Mouse (Mus musculus): ENCODE results near the gene F11r. TPM values are rescaled to one million over a fixed set of nuclear protein-coding genes. Genes with fewer than 3 reads are reported as not detected.

Gene F11r
- polyA plus RNA-seq (2014; fragmentation: Illumina TruSeq; extraction: RNeasy Lipid Tissue Mini Kit (QIAGEN cat#74804)) = 48.9 TPM

GRCm38 (mm10) chr1:171437264-171438013, at the start of gene F11r:
Gene F11r, plus strand, starts transcription at chr1:171437535.

GRCm38 (mm10) chr1:171388376-171389102, 48.8 kb upstream of the F11r start, which contains the start of gene Arhgap30:
Gene Arhgap30, plus strand, starts transcription at chr1:171388954.

GRCm38 (mm10) chr1:171410947-171411484, 26.3 kb upstream of the F11r start, which contains the start of gene Usf1:
Gene Usf1, plus strand, starts transcription at chr1:171411313.

GRCm38 (mm10) chr1:171418660-171419059, 18.7 kb upstream of the F11r start, which contains the start of gene Tstd1:
Gene Tstd1, plus strand, starts transcription at chr1:171418872.

GRCm38 (mm10) chr1:171503250-171503591, 65.9 kb downstream of the F11r start, which contains the start of gene Alyref2:
Gene Alyref2, plus strand, starts transcription at chr1:171503478.

Other genes starting within 250 kb of the F11r start
- 49.2 TPM for gene Pcp4l1, start 241.3 kb upstream of the F11r start, polyA plus RNA-seq (2014; fragmentation: Illumina TruSeq; extraction: RNeasy Lipid Tissue Mini Kit (QIAGEN cat#74804))
- not detected for gene Nr1i3, start 223.6 kb upstream of the F11r start, polyA plus RNA-seq (2014; fragmentation: Illumina TruSeq; extraction: RNeasy Lipid Tissue Mini Kit (QIAGEN cat#74804))
- 4.0 TPM for gene Tomm40l, start 215.0 kb upstream of the F11r start, polyA plus RNA-seq (2014; fragmentation: Illumina TruSeq; extraction: RNeasy Lipid Tissue Mini Kit (QIAGEN cat#74804))
- not detected for gene Apoa2, start 212.5 kb upstream of the F11r start, polyA plus RNA-seq (2014; fragmentation: Illumina TruSeq; extraction: RNeasy Lipid Tissue Mini Kit (QIAGEN cat#74804))
- 46.0 TPM for gene Fcer1g, start 203.2 kb upstream of the F11r start, polyA plus RNA-seq (2014; fragmentation: Illumina TruSeq; extraction: RNeasy Lipid Tissue Mini Kit (QIAGEN cat#74804))
- gene Adamts4, start 187.1 kb upstream of the F11r start, polyA plus RNA-seq (2014; fragmentation: Illumina TruSeq; extraction: RNeasy Lipid Tissue Mini Kit (QIAGEN cat#74804)) = 5.0 TPM
- gene Ndufs2, start 186.1 kb upstream of the F11r start, polyA plus RNA-seq (2014; fragmentation: Illumina TruSeq; extraction: RNeasy Lipid Tissue Mini Kit (QIAGEN cat#74804)) = 37.5 TPM
- gene B4galt3, start 167.2 kb upstream of the F11r start, polyA plus RNA-seq (2014; fragmentation: Illumina TruSeq; extraction: RNeasy Lipid Tissue Mini Kit (QIAGEN cat#74804)) = 6.0 TPM
- 4.1 TPM for gene Ppox, start 156.3 kb upstream of the F11r start, polyA plus RNA-seq (2014; fragmentation: Illumina TruSeq; extraction: RNeasy Lipid Tissue Mini Kit (QIAGEN cat#74804))
- 24.1 TPM for gene Usp21, start 149.5 kb upstream of the F11r start, polyA plus RNA-seq (2014; fragmentation: Illumina TruSeq; extraction: RNeasy Lipid Tissue Mini Kit (QIAGEN cat#74804))
- gene Ufc1, start 142.5 kb upstream of the F11r start, polyA plus RNA-seq (2014; fragmentation: Illumina TruSeq; extraction: RNeasy Lipid Tissue Mini Kit (QIAGEN cat#74804)) = 64.0 TPM
- gene Dedd, start 108.4 kb upstream of the F11r start, polyA plus RNA-seq (2014; fragmentation: Illumina TruSeq; extraction: RNeasy Lipid Tissue Mini Kit (QIAGEN cat#74804)) = 16.5 TPM
- gene Nit1, start 91.9 kb upstream of the F11r start, polyA plus RNA-seq (2014; fragmentation: Illumina TruSeq; extraction: RNeasy Lipid Tissue Mini Kit (QIAGEN cat#74804)) = 10.9 TPM
- gene Pfdn2, start 91.9 kb upstream of the F11r start, polyA plus RNA-seq (2014; fragmentation: Illumina TruSeq; extraction: RNeasy Lipid Tissue Mini Kit (QIAGEN cat#74804)) = 27.6 TPM
- 0.40 TPM for gene Klhdc9, start 76.7 kb upstream of the F11r start, polyA plus RNA-seq (2014; fragmentation: Illumina TruSeq; extraction: RNeasy Lipid Tissue Mini Kit (QIAGEN cat#74804))
- 0.31 TPM for gene Nectin4, start 67.4 kb upstream of the F11r start, polyA plus RNA-seq (2014; fragmentation: Illumina TruSeq; extraction: RNeasy Lipid Tissue Mini Kit (QIAGEN cat#74804))
- 4.2 TPM for gene Arhgap30, start 48.6 kb upstream of the F11r start, polyA plus RNA-seq (2014; fragmentation: Illumina TruSeq; extraction: RNeasy Lipid Tissue Mini Kit (QIAGEN cat#74804))
- 1.1 TPM for gene Usf1, start 26.2 kb upstream of the F11r start, polyA plus RNA-seq (2014; fragmentation: Illumina TruSeq; extraction: RNeasy Lipid Tissue Mini Kit (QIAGEN cat#74804))
- gene Tstd1, start 18.7 kb upstream of the F11r start, polyA plus RNA-seq (2014; fragmentation: Illumina TruSeq; extraction: RNeasy Lipid Tissue Mini Kit (QIAGEN cat#74804)) = not detected
- gene Alyref2, start 65.9 kb downstream of the F11r start, polyA plus RNA-seq (2014; fragmentation: Illumina TruSeq; extraction: RNeasy Lipid Tissue Mini Kit (QIAGEN cat#74804)) = 2.9 TPM
- not detected for gene Itln1, start 97.8 kb downstream of the F11r start, polyA plus RNA-seq (2014; fragmentation: Illumina TruSeq; extraction: RNeasy Lipid Tissue Mini Kit (QIAGEN cat#74804))
- 0.91 TPM for gene Cd244a, start 121.7 kb downstream of the F11r start, polyA plus RNA-seq (2014; fragmentation: Illumina TruSeq; extraction: RNeasy Lipid Tissue Mini Kit (QIAGEN cat#74804))
- gene Ly9, start 169.9 kb downstream of the F11r start, polyA plus RNA-seq (2014; fragmentation: Illumina TruSeq; extraction: RNeasy Lipid Tissue Mini Kit (QIAGEN cat#74804)) = 9.5 TPM
- 6.9 TPM for gene Slamf7, start 215.5 kb downstream of the F11r start, polyA plus RNA-seq (2014; fragmentation: Illumina TruSeq; extraction: RNeasy Lipid Tissue Mini Kit (QIAGEN cat#74804))
- 20.4 TPM for gene Cd48, start 244.5 kb downstream of the F11r start, polyA plus RNA-seq (2014; fragmentation: Illumina TruSeq; extraction: RNeasy Lipid Tissue Mini Kit (QIAGEN cat#74804))